Mouse (Mus musculus) forebrain, embryonic 11.5 days (tissue): Measurements from ENCODE around the gene Uqcc2. TPM values are rescaled to one million over a fixed set of nuclear protein-coding genes. Genes with fewer than 3 reads are reported as not detected.
A peak's percentile ranks its signal among the peaks of the same experiment; 100 is the strongest.

Experiments used
- ATAC-seq: fragments of 200-750 bp; cut with Nextera tagmentation; replicated peaks from 2 replicates; pipeline ENCODE4 v1.8.0; 2017; ENCODE audit warnings: moderate TSS enrichment; ENCODE audit not compliant: low FRiP score
- DNase-seq: peaks from one replicate; pipeline ENCODE4 v3.0.0-alpha.2; 2017; ENCODE audit warnings: low spot score
- H3K27ac ChIP-seq: fragments of 300-500 bp; sonication (generic); 2 replicates; pipeline ENCODE4 v1.5.1; 2014; ENCODE audit warnings: low read depth, low read length
- H3K27me3 ChIP-seq: fragments of 300-500 bp; sonication (generic); 2 replicates; pipeline ENCODE4 v1.6.1; 2014; ENCODE audit warnings: mild to moderate bottlenecking, low read length, mixed read lengths; ENCODE audit not compliant: control insufficient read depth, insufficient read depth
- H3K36me3 ChIP-seq: fragments of 300-500 bp; sonication (generic); 2 replicates; pipeline ENCODE4 v1.6.1; 2014; ENCODE audit warnings: mild to moderate bottlenecking, low read length, moderate library complexity, mixed read lengths; ENCODE audit not compliant: control insufficient read depth, insufficient read depth
- H3K4me1 ChIP-seq: fragments of 300-500 bp; sonication (generic); replicated peaks from 2 replicates; pipeline ENCODE4 v1.6.1; 2014; ENCODE audit warnings: low read length, mixed read lengths; ENCODE audit not compliant: control insufficient read depth, insufficient read depth
- H3K4me2 ChIP-seq: fragments of 300-500 bp; sonication (generic); 2 replicates; pipeline ENCODE4 v1.6.1; 2014; ENCODE audit warnings: low read depth, mild to moderate bottlenecking, low read length, moderate library complexity, mixed read lengths; ENCODE audit not compliant: severe bottlenecking
- H3K4me3 ChIP-seq: fragments of 300-500 bp; sonication (generic); 2 replicates; pipeline ENCODE4 v1.5.1; 2014; ENCODE audit warnings: low read depth, low read length
- H3K9ac ChIP-seq: fragments of 300-500 bp; sonication (generic); 2 replicates; pipeline ENCODE4 v1.6.1; 2014; ENCODE audit warnings: low read length
- H3K9me3 ChIP-seq: fragments of 300-500 bp; sonication (generic); 2 replicates; pipeline ENCODE4 v1.6.1; 2016; ENCODE audit warnings: low read length, mixed read lengths; ENCODE audit not compliant: control insufficient read depth
- WGBS: fragments of 180-500 bp; shearing (Covaris S2); extraction: QIAGEN DNeasy Blood & Tissue Kit; methylation state at CpG from one replicate; pipeline ENCODE4 v1.1.7; 2014; 5-methylcytosine and 5-hydroxymethylcytosine counted together
- polyA plus RNA-seq: library from polyadenylated mRNA; unstranded; fragments of >200 nt; fragmentation: Nextera tagmentation; extraction: Ambion mirVana; gene quantifications from 2 replicates; pipeline ENCODE4 v1.2.1, GENCODE M21; 2014

Gene Uqcc2
- polyA plus RNA-seq, 1 experiment from 2014 or later, result 330 TPM

DNA sequence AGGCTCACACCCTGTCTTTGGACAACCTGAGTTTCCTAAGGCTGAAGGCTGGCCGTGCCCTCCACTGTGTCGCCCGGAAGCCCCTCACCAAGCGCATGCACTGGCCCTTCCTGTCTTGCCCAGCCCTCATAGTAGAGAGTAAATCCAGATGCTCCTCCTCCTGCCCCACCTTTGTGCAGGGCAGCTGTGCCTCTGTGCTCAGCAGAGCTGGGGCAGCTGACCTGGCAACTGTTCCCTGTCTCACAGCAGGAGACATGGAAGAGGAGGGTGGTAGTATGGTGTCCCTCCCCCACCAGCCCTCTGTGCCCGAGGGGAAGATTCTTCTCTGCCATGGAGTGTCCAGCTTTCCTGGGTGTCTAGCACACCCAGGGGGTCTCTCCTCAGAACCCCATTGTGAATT lies 32.0 kb downstream of the Uqcc2 start:
- H3K4me2 ChIP-seq, result no peak overlapping the region
- DNase-seq, result no peak
- no peak overlapping the region for H3K4me3 ChIP-seq
- no peak overlapping the region for H3K27ac ChIP-seq
- H3K4me1 ChIP-seq, result no peaks in the 10 kb centered on the region
- H3K36me3 ChIP-seq, result no peaks in the 10 kb centered on the region
- no peak for ATAC-seq
- WGBS, result 81% methylated on average over 5 of the region's 5 CpGs
- H3K27me3 ChIP-seq, result no peaks in the 10 kb centered on the region
- no peaks in the 10 kb centered on the region for H3K9me3 ChIP-seq
- H3K9ac ChIP-seq, result no peak overlapping the region

- no peaks in the 10 kb centered on the region for H3K27me3 ChIP-seq
- no peak overlapping the region for H3K4me3 ChIP-seq
- 32% methylated on average over 13 of the region's 13 CpGs for WGBS
- no peak for ATAC-seq
- H3K9ac ChIP-seq, result no peak overlapping the region
- H3K27ac ChIP-seq, result no peak overlapping the region
- no peak overlapping the region for H3K4me2 ChIP-seq
- H3K4me1 ChIP-seq, result no peaks in the 10 kb centered on the region
- DNase-seq, result peak; percentile 68
- H3K36me3 ChIP-seq, result no peaks in the 10 kb centered on the region
- no peaks in the 10 kb centered on the region for H3K9me3 ChIP-seq
Observed at GRCm38 (mm10) chr17:27095690-27096089, 38.0 kb downstream of the Uqcc2 start.

GRCm38 (mm10) chr17:27090068-27090467 lies 43.6 kb downstream of the Uqcc2 start:
- 88% methylated on average over 9 of the region's 9 CpGs for WGBS
- Histone ChIP-seq H3K4me3 (no peak overlapping the region), H3K27ac (no peak overlapping the region), H3K36me3 (no peaks in the 10 kb centered on the region), H3K4me2 (no peak overlapping the region), H3K9me3 (no peaks in the 10 kb centered on the region), H3K27me3 (no peaks in the 10 kb centered on the region), H3K4me1 (no peaks in the 10 kb centered on the region), H3K9ac (no peak overlapping the region)
- DNase-seq, result no peak
- ATAC-seq, result no peak

- H3K4me3 ChIP-seq, result no peak overlapping the region
- H3K9me3 ChIP-seq, result no peaks in the 10 kb centered on the region
- H3K36me3 ChIP-seq, result no peaks in the 10 kb centered on the region
- DNase-seq, result peak; percentile 77
- no peak overlapping the region for H3K9ac ChIP-seq
- no peak overlapping the region for H3K4me2 ChIP-seq
- 34% methylated on average over 12 of the region's 12 CpGs for WGBS
- H3K27me3 ChIP-seq, result no peaks in the 10 kb centered on the region
- no peak for ATAC-seq
- no peak overlapping the region for H3K27ac ChIP-seq
- no peaks in the 10 kb centered on the region for H3K4me1 ChIP-seq
Observed at GRCm38 (mm10) chr17:27087426-27087825, 46.3 kb downstream of the Uqcc2 start.

- no peak overlapping the region for H3K4me3 ChIP-seq
- H3K9ac ChIP-seq, result no peak overlapping the region
- H3K4me2 ChIP-seq, result no peak overlapping the region
- H3K4me1 ChIP-seq, result no peaks in the 10 kb centered on the region
- no peak for ATAC-seq
- 40% methylated on average over 2 of the region's 2 CpGs for WGBS
- H3K9me3 ChIP-seq, result no peaks in the 10 kb centered on the region
- no peaks in the 10 kb centered on the region for H3K36me3 ChIP-seq
- H3K27me3 ChIP-seq, result no peaks in the 10 kb centered on the region
- DNase-seq, result peak; percentile 84
- no peak overlapping the region for H3K27ac ChIP-seq
Observed at GRCm38 (mm10) chr17:27085676-27086075, 48.0 kb downstream of the Uqcc2 start.

- Histone ChIP-seq H3K4me2 (no peak overlapping the region), H3K9me3 (no peaks in the 10 kb centered on the region), H3K27me3 (no peaks in the 10 kb centered on the region), H3K27ac (no peak overlapping the region), H3K4me1 (no peaks in the 10 kb centered on the region), H3K9ac (no peak overlapping the region), H3K4me3 (no peak overlapping the region), H3K36me3 (no peaks in the 10 kb centered on the region)
- no peak for DNase-seq
- WGBS, result 85% methylated on average over 9 of the region's 9 CpGs
- ATAC-seq, result no peak
Observed at GRCm38 (mm10) chr17:27083601-27084000, 50.1 kb downstream of the Uqcc2 start.

DNA sequence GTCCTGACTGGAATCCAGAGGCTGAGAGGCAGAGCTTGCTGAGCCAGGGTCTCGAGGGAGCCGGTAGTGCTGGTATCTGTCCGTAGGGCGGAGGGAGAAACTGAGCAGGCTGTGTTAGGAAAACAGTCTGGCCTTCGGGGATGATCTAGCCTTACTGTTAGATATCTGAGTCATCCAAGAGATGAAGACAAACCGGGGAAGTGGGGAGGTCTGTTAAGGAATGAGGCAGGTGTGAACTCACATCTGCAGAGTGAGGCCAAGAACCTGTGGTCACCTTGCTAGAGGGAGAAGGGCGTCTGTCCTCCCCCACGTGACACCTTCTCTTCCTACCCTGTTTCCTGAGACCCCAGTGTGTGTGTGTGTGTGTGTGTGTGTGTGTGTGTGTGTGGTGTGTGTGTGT lies 50.9 kb downstream of the Uqcc2 start:
- Histone ChIP-seq H3K4me3 (no peak overlapping the region), H3K4me1 (no peaks in the 10 kb centered on the region), H3K27ac (no peak overlapping the region), H3K9me3 (peaks cover 2% of the 10 kb centered on the region; the same call in 1 of the 2 replicates), H3K36me3 (no peaks in the 10 kb centered on the region), H3K9ac (no peak overlapping the region), H3K4me2 (no peak overlapping the region), H3K27me3 (no peaks in the 10 kb centered on the region)
- no peak for DNase-seq
- 71% methylated on average over 8 of the region's 8 CpGs for WGBS
- no peak for ATAC-seq

DNA sequence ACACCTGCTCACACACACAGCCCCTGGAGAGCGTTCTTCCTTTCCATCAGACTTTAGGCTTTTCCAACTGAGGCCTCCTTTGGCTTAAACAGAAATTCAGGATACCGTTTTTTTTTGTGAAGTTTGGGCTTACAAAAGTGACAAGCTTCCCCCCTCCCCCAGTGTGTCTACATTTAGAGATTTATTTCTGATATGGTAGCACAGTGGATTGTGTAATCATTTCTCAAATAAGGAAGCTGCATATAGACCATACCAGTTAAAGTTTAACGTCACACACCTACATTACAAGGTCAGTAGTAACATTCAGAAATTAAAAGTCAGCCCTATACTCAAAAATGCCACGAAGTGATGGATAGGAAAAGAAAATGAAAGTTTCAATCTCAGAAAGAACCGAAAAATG lies 51.8 kb downstream of the Uqcc2 start:
- H3K4me1 ChIP-seq, result no peaks in the 10 kb centered on the region
- no peak for DNase-seq

GRCm38 (mm10) chr17:27078499-27078898 lies 55.2 kb downstream of the Uqcc2 start:
- Histone ChIP-seq H3K4me2 (no peak overlapping the region), H3K9me3 (peaks cover 2% of the 10 kb centered on the region; the same call in 1 of the 2 replicates), H3K4me1 (no peaks in the 10 kb centered on the region), H3K4me3 (no peak overlapping the region), H3K27ac (no peak overlapping the region), H3K9ac (no peak overlapping the region), H3K27me3 (no peaks in the 10 kb centered on the region), H3K36me3 (no peaks in the 10 kb centered on the region)
- ATAC-seq, result no peak
- DNase-seq, result no peak
- WGBS, result 87% methylated on average over 6 of the region's 6 CpGs

More for the DNA sequence above, 51.8 kb downstream of the Uqcc2 start:
- H3K4me2 ChIP-seq, result no peak overlapping the region
- H3K4me3 ChIP-seq, result no peak overlapping the region
- no peaks in the 10 kb centered on the region for H3K36me3 ChIP-seq
- ATAC-seq, result no peak
- no peak overlapping the region for H3K9ac ChIP-seq
- 85% methylated on average over 5 of the region's 5 CpGs for WGBS
- no peak overlapping the region for H3K27ac ChIP-seq
- no peaks in the 10 kb centered on the region for H3K27me3 ChIP-seq
- peaks cover 2% of the 10 kb centered on the region; the same call in 1 of the 2 replicates for H3K9me3 ChIP-seq
